Mouse (Mus musculus) adrenal gland, postnatal 25 days (tissue): ENCODE data around the gene Olfr19. TPM values are rescaled to one million over a fixed set of nuclear protein-coding genes. Genes with fewer than 3 reads are reported as not detected.
"Not testable (repeated sequence)": the region's sequence is repeated elsewhere in the genome, so short reads cannot be mapped to it uniquely, and the experiment has no call there.

Source experiments
- DNase-seq: peaks from one replicate; pipeline ENCODE4 v3.0.0; 2021; ENCODE audit warnings: mixed read lengths
- long read RNA-seq: library from polyadenylated mRNA; stranded (forward); transcript quantifications from one replicate; pipeline ENCODE4 v2.0.0, GENCODE M21; 2021
- total RNA-seq: library from RNA; stranded (reverse); gene quantifications from 2 replicates; pipeline ENCODE4 v1.2.3, GENCODE M21; 2021

Olfr19 gene
- total RNA-seq, result not detected in 2 replicates
- long read RNA-seq, result 0 reads

DNA sequence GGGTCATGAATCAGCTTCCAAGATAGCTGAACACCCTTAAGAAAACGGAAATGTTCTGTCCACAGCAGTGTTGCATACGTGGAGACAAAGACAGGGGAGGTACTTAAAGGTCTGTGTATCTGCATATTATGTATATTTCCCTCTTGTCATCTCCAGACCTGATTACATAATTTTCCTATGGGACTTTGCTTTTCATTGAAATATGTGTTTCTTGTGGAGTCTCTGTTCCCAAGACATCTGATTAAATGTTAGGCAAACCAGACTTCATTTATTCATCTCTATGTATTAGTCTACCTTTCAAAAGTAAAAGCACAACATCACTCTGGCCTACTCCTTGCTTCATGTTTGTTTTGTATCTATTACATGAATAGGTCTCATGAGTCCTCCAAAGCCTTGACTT is at the start of gene Olfr19:
Olfr19 (minus strand) TSS at position 101 of the 400 bp plus-strand sequence.
- no peak for DNase-seq

- DNase-seq, result no peak
Measured at GRCm38 (mm10) chr16:16684975-16685374, 8.8 kb upstream of the Olfr19 start.

DNA sequence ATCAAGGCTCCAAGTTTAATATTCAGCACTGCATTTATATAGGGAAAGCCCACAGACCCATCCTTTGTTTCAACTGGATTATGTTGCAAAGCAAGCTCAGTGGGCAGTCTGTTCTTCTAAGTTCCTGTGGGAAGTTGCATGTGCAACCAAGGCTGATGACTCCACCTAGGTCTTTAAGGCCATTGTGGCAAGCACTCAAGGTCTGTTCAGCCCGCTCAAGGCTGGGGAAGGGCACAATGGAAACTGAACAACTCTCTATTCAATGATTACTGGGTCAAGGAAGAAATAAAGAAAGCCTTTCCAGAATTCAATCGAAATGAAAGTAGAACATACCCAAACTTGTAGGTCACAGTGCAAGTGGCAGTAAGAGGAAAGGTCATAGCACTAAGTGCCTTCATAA is 7.8 kb upstream of the Olfr19 start:
- DNase-seq, result no peak

GRCm38 (mm10) chr16:16664994-16665393 is 11.2 kb downstream of the Olfr19 start:
- no peak for DNase-seq

DNA sequence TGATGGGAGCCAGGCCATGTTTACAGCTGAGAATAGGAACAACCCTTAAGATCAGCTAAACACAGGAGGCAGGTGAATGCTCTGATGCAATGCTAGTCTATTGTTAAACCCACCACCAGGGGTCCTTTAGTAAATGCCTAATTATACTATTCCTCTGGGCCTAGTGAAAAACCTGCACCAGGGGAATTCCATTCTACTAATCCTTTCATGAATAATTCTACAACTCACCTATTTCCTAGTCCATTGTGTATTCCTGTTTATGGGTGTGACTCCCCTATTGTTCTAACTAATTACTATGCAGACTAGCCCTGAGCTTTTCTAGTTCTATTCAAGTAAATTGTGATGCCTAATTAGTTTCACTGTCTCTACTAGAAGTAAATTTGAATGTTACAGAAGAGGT is 11.7 kb downstream of the Olfr19 start:
- DNase-seq, result not testable (repeated sequence)

DNA sequence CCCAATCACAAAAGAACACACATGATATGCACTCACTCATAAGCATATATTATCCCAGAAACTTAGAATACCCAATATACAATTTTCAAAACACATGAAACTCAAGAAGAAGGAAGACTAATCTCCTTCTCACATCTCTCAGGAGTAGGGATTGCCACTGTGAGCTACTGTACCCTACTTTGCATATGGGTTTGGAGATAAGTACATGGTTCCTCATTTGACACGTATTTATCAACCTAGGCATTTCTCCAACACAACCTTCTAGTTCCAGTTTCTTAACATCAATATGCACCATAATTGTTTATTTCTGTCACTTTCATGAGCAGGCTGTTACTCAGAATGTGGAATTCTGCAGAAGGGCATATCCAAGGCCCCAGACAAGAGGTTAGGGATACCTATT is 31.1 kb downstream of the Olfr19 start:
- DNase-seq, result no peak

DNA sequence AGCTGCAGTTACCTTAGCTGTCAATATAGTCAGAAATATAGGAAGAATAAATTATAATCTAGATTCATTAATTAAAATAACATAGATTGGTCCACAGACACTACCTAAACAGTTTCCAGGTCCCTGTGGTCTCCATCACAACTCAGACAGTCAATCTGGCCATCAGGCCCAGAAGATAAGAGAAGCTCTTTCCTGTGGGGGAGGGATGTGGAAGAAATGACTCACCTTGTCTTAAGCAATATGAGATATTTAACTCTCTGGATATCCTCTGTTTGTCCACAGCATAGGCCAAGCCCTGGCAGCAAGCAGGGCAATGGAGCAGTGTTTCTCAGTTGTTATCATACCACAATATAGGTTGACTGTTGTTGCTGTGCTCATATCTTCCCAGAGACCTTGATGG is 42.5 kb downstream of the Olfr19 start:
- DNase-seq, result no peak

Other genes with a start within 250 kb of the Olfr19 start
- 18.5 and 19.4 TPM in 2 replicates for gene Fgd4, start 75.9 kb downstream of the Olfr19 start, total RNA-seq
- gene Spag6l, start 153.1 kb upstream of the Olfr19 start, total RNA-seq, result 0.15 TPM in 1 of 2 replicates, not detected in the other
- not detected in 2 replicates for gene Igll1, start 187.6 kb upstream of the Olfr19 start, total RNA-seq
- 74.9 and 75.2 TPM in 2 replicates for gene Top3b, start 194.3 kb upstream of the Olfr19 start, total RNA-seq
- gene Vpreb1, start 194.4 kb upstream of the Olfr19 start, total RNA-seq, result 0.91 TPM in 1 of 2 replicates, not detected in the other
- 42.7 and 45.4 TPM in 2 replicates for gene Ppm1f, start 220.1 kb upstream of the Olfr19 start, total RNA-seq